Mouse (Mus musculus): Measurements from ENCODE around the gene Ppp1r27. TPM values are rescaled to one million over a fixed set of nuclear protein-coding genes. Genes with fewer than 3 reads are reported as not detected.
A peak's percentile ranks its signal among the peaks of the same experiment; 100 is the strongest.

The Ppp1r27 gene
- not detected in 2 replicates for total RNA-seq (2014; rRNA removed)
- not detected in 2 replicates for polyA plus RNA-seq (2015; fragmentation: Nextera tagmentation; extraction: Ambion mirVana)

- Histone ChIP-seq H3K4me1 (ENCODE audit: insufficient read depth, low read length) (peaks cover 14% of the 10 kb centered on the region), H3K9me3 (ENCODE audit: low read length) (no peaks in the 10 kb centered on the region), H3K27ac (ENCODE audit: low read depth, low read length) (peak within 1 kb of the TSS; percentile 89), H3K4me2 (ENCODE audit: low read depth, low read length, poor library complexity, severe bottlenecking) (peak within 1 kb of the TSS; percentile 91), H3K36me3 (ENCODE audit: insufficient read depth, low read length) (no peaks in the 10 kb centered on the region), H3K4me3 (ENCODE audit: low read depth, low read length) (peak within 1 kb of the TSS; percentile 91), H3K27me3 (ENCODE audit: insufficient read depth, low read length) (no peaks in the 10 kb centered on the region), H3K9ac (replicated peaks; ENCODE audit: low read length, poor library complexity, severe bottlenecking) (peak within 1 kb of the TSS; percentile 99)
- ATAC-seq (ENCODE audit: low FRiP score): no peak
- TF ChIP-seq CTCF (IDR thresholded peaks at IDR 0.05): no peak
- DNase-seq (ENCODE audit: low spot score): no peak
- 95% methylated on average over 28 of the region's 28 CpGs for WGBS
These were observed at the start of gene Ppp1r27 for GRCm38 (mm10) chr11:120550810-120551440. TSS of gene Ppp1r27 (minus strand) at chr11:120551132.

- no peaks in the 10 kb centered on the region for H3K9me3 ChIP-seq (ENCODE audit: low read length)
- no peak for TF ChIP-seq CTCF (IDR thresholded peaks at IDR 0.05)
- H3K27me3 ChIP-seq (ENCODE audit: insufficient read depth, low read length): no peaks in the 10 kb centered on the region
- no peak overlapping the region for H3K4me3 ChIP-seq (ENCODE audit: low read depth, low read length)
- no peak for ATAC-seq (ENCODE audit: low FRiP score)
- WGBS: 98% methylated on average over 3 of the region's 3 CpGs
- H3K36me3 ChIP-seq (ENCODE audit: insufficient read depth, low read length): peaks cover 34% of the 10 kb centered on the region
- peaks cover 12% of the 10 kb centered on the region for H3K4me1 ChIP-seq (ENCODE audit: insufficient read depth, low read length)
- no peak for DNase-seq (ENCODE audit: low spot score)
- H3K27ac ChIP-seq (ENCODE audit: low read depth, low read length): no peak overlapping the region
- H3K4me2 ChIP-seq (ENCODE audit: low read depth, low read length, poor library complexity, severe bottlenecking): no peak overlapping the region
- no peak overlapping the region for H3K9ac ChIP-seq (replicated peaks; ENCODE audit: low read length, poor library complexity, severe bottlenecking)
These were observed 49.8 kb upstream of the Ppp1r27 start for GRCm38 (mm10) chr11:120600716-120601115.

- peak overlapping the region; percentile 99 for H3K4me3 ChIP-seq (ENCODE audit: low read depth, low read length)
- H3K27ac ChIP-seq (ENCODE audit: low read depth, low read length): peak overlapping the region; percentile 67; the same call in 1 of the 2 replicates
- no peaks in the 10 kb centered on the region for H3K9me3 ChIP-seq (ENCODE audit: low read length)
- 49% methylated on average over 17 of the region's 17 CpGs for WGBS
- no peak for DNase-seq (ENCODE audit: low spot score)
- peaks cover 32% of the 10 kb centered on the region for H3K36me3 ChIP-seq (ENCODE audit: insufficient read depth, low read length)
- peaks cover 12% of the 10 kb centered on the region for H3K4me1 ChIP-seq (ENCODE audit: insufficient read depth, low read length)
- H3K4me2 ChIP-seq (ENCODE audit: low read depth, low read length, poor library complexity, severe bottlenecking): peak overlapping the region; percentile 84
- no peak for TF ChIP-seq CTCF (IDR thresholded peaks at IDR 0.05)
- ATAC-seq (ENCODE audit: low FRiP score): no peak
- H3K9ac ChIP-seq (replicated peaks; ENCODE audit: low read length, poor library complexity, severe bottlenecking): peak overlapping the region; percentile 97
- no peaks in the 10 kb centered on the region for H3K27me3 ChIP-seq (ENCODE audit: insufficient read depth, low read length)
These were observed 48.1 kb upstream of the Ppp1r27 start for GRCm38 (mm10) chr11:120598990-120599549.

DNA sequence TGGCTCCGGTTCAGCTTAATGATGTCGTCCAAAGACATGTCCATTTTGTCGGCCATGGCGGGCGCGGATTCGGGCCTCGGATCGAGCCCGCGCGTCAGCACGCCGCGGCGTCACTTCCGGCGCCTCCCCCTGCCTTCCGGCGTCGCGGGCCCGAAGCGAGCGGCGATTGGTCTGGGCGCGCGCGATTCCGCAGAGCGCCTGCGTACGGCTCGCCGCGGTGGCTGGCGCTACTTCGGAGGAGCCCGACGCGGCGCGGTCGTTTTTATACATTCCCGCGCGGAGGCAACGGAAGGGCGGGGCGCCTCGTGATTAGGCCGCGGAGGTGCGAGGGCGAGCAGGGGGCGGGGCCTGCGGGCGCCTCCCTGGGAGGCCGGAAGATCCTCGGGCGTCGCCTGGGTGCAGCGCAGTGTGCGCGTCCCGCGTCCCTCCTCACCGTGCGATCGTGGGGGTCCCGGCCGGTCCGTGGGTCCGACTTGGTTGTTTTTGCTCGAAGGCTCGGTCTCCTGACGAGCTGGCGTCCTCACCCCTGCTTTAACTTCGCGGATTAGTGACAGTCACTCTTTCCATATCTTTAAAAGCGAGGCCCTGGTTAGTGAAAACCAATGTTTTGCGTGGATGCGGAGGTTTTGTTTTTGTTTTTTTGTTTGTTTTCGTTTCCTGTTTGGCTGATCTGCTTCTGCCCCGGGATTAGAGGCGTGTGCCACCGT, 47.5 kb upstream of the Ppp1r27 start, which contains the start of the genes Alyref and Anapc11:
TSS of gene Alyref (minus strand) at position 83 of the 707 bp plus-strand sequence.
TSS of gene Anapc11 (plus strand) at position 139 of the 707 bp plus-strand sequence.
- peak within 1 kb of the TSS; percentile 90 for H3K27ac ChIP-seq (ENCODE audit: low read depth, low read length)
- under 1% methylated on average over 74 of the region's 88 CpGs for WGBS
- TF ChIP-seq CTCF (IDR thresholded peaks at IDR 0.05): no peak
- DNase-seq (ENCODE audit: low spot score): peak; percentile 97
- peak within 1 kb of the TSS; percentile 97 for H3K9ac ChIP-seq (replicated peaks; ENCODE audit: low read length, poor library complexity, severe bottlenecking)
- peaks cover 12% of the 10 kb centered on the region for H3K4me1 ChIP-seq (ENCODE audit: insufficient read depth, low read length)
- ATAC-seq (ENCODE audit: low FRiP score): peak; percentile 96
- peak within 1 kb of the TSS; percentile 84 for H3K4me2 ChIP-seq (ENCODE audit: low read depth, low read length, poor library complexity, severe bottlenecking)
- H3K36me3 ChIP-seq (ENCODE audit: insufficient read depth, low read length): peaks cover 34% of the 10 kb centered on the region
- no peaks in the 10 kb centered on the region for H3K9me3 ChIP-seq (ENCODE audit: low read length)
- no peaks in the 10 kb centered on the region for H3K27me3 ChIP-seq (ENCODE audit: insufficient read depth, low read length)
- H3K4me3 ChIP-seq (ENCODE audit: low read depth, low read length): peak within 1 kb of the TSS; percentile 99

- Histone ChIP-seq H3K9ac (replicated peaks; ENCODE audit: low read length, poor library complexity, severe bottlenecking) (peak overlapping the region; percentile 97), H3K36me3 (ENCODE audit: insufficient read depth, low read length) (peaks cover 33% of the 10 kb centered on the region), H3K27me3 (ENCODE audit: insufficient read depth, low read length) (no peaks in the 10 kb centered on the region), H3K9me3 (ENCODE audit: low read length) (no peaks in the 10 kb centered on the region), H3K4me2 (ENCODE audit: low read depth, low read length, poor library complexity, severe bottlenecking) (peak overlapping the region; percentile 84), H3K27ac (ENCODE audit: low read depth, low read length) (peak overlapping the region; percentile 90), H3K4me3 (ENCODE audit: low read depth, low read length) (peak overlapping the region; percentile 99), H3K4me1 (ENCODE audit: insufficient read depth, low read length) (peaks cover 12% of the 10 kb centered on the region)
- ATAC-seq (ENCODE audit: low FRiP score) (no peak; the same call in 1 of the 2 replicates), DNase-seq (ENCODE audit: low spot score) (no peak)
- 8% methylated on average over 66 of the region's 99 CpGs for WGBS
- TF ChIP-seq CTCF (IDR thresholded peaks at IDR 0.05): no peak
These were observed 46.6 kb upstream of the Ppp1r27 start for GRCm38 (mm10) chr11:120597240-120598235.
